Mouse (Mus musculus): Measurements from ENCODE around the gene Scn9a.

DNA sequence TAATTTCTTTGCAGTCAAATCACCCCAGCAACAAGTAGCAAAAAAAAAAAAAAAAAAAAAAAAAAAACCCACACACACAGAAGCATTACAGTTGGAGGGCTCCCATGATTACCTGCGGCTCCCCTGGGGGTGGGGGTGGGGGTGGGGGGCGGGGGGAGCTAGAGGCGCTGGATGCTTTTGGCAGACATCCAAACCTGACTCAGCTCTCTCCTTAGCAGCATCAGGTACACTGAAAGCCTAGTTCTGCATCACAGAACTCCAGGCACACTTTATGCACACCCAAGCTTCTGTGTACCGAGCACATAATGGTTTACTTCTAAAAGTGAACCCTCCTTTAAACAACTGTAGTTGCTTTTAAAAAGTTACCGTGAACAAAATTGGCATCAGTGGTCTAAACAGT lies 2.0 kb downstream of the Scn9a start:
- TF ChIP-seq CTCF (IDR thresholded peaks at IDR 0.05; ENCODE audit: control insufficient read depth, insufficient read depth, insufficient replicate concordance, low read depth, low read length): no peak
- TF ChIP-seq POLR2A (IDR thresholded peaks at IDR 0.05; ENCODE audit: control insufficient read depth, low read depth, low read length): no peak
